Mouse (Mus musculus) frontal cortex, adult (tissue): Measurements from ENCODE around the gene Cdhr3.
A peak's percentile ranks its signal among the peaks of the same experiment; 100 is the strongest.
"Not testable (repeated sequence)": the region's sequence is repeated elsewhere in the genome, so short reads cannot be mapped to it uniquely, and the experiment has no call there.

Experiments
- ATAC-seq: cut with Nextera tagmentation; 2 replicates; pipeline ENCODE4 v1.9.2; 2017; ENCODE audit warnings: mild to moderate bottlenecking, moderate library complexity, mixed read lengths; ENCODE audit not compliant: low TSS enrichment

Cdhr3 gene

DNA sequence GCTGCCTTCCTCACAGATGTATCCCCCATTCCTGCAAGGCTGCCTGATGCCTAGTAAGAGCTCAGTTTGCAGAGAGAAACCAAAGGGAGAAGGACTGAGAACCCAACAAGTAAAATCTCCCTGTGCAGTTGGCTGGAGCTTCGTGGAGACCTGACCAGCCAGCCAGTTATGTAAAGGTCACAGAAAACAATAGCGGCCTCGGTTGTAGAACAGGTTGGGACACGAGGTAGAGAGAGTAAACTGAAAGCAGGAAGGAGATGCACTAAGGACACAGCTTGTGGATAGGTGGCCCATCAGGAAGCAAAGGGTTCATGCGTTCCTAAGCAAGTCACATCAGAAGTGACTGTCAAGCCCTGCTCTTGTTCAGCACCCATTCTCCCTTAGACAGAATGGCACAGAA, 86.8 kb downstream of the Cdhr3 start:
- ATAC-seq = no peak

DNA sequence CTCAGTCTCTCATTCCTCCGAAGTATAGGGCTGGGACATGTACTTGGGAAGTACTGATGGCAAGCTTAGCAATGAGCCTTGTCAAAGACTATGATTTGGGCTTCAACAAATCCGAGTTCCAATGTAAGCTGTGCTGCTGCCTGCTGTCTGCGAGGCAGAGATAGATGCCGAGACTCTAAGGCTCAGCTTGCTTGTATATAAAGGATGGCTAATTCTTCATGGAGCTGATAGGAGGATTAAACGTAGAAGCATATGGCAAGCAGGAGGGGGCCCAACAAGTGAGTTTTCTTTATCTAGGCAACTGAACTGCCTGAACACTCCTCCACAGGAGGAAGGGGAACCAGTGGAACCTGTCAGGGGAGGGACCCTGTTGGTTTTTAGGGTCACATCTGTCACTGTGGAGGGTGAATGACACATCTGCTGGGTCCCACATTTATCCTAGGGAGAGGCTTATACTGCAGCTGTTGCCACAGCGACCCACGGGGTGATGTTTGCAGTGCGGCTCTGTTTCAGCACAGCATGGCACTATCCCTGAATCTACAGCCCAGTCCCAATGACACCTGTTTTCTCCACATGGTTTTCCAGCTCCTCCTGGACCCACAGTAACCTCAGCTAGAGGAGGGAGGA, 89.2 kb downstream of the Cdhr3 start:
- peak; percentile 47 for ATAC-seq

DNA sequence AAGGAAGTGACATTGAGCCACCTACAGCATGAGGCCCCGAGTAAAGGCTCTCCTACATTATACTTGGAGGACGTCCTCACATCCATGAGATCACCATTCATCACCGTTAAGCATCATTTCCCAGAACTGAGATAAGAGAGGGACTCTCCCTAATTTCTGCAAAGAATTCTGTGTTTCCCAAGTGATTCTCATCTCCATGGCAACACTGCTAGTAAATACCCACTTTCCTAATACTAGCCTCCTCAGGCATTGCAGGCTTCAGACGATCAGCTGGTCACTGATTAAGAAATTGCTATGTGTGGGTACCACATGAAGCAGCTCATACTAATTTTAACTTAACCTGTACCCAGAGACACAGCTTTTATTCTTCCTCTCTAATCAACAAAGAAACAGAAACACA, 92.3 kb downstream of the Cdhr3 start:
- ATAC-seq = no peak

DNA sequence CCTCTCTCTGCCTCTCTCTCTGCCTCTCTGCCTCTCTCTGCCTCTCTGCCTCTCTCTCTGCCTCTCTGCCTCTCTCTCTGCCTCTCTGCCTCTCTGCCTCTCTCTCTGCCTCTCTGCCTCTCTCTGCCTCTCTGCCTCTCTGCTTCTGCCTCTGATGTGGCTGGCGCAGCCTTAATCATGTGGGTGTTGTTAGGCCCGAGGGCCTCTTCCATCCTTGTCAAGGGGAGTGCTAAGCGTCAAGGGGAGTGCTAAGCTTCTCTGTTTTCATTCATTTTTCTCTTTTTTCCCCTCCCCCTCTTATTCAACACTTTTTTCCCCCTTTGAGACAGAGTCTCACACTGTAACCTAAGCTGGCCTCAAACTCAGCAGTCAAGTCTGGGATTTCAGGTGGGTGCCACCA, 92.9 kb downstream of the Cdhr3 start:
- ATAC-seq = not testable (repeated sequence)

GRCm38 (mm10) chr12:32998766-32999165, 93.9 kb downstream of the Cdhr3 start:
- ATAC-seq = no peak

DNA sequence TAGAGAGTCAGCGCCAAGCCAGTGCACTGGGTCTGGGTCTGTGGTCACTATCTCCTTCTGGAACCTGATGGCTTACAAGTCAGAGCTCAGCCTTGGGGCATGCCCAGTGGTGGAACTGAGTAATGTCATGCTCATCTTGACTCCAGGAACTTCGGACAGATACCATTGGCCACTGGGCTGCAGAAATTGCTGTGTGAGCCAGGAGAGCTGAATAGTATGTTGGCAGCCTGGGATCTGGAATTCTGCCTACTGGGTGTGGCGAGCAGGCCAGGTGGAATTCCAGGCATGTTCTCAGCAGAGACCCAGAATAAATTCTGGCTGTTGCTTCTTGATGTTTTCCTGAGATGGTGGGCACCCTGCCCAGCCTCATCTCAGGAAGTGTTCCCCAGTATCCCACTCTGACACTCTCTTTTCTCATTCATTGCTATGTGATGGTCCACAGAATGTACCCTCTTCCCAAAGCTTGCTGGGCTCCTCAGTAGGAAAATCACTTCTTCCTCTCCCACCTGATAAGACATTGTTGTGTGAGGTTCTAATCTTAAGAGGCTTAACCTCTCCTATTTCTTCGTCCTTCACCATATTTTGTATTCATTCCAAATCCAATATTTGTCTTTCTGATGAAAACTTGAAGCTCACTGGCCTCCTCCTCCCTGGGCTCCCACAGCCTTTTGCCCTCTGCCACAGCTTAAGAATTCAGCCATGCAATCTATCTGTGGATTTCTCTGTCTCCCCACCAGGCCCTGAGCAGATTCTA, 97.4 kb downstream of the Cdhr3 start:
- peak; percentile 27; the same call in 1 of the 2 replicates for ATAC-seq

DNA sequence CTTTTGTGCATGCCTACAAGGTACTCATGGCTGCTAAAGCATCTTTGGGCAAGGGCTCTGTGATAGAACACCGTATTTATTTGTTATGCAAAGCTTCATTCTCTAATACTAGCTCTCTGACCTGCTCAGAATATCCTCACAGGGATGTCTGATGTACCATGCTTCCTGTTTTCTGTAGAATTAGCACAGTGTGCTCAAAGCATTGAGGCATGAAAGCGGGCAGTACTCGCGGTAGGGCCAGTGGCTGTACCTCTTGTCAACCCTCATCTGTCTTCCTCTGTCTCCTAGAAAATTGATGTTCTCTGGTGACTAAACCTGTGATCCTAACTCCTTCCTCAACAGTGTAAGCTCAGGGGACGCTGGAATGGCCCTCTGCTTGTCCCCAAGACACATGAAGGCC, 98.6 kb downstream of the Cdhr3 start:
- ATAC-seq = no peak

- ATAC-seq = peak; percentile 64
Observed at GRCm38 (mm10) chr12:32989731-32990130, 102.9 kb downstream of the Cdhr3 start.

DNA sequence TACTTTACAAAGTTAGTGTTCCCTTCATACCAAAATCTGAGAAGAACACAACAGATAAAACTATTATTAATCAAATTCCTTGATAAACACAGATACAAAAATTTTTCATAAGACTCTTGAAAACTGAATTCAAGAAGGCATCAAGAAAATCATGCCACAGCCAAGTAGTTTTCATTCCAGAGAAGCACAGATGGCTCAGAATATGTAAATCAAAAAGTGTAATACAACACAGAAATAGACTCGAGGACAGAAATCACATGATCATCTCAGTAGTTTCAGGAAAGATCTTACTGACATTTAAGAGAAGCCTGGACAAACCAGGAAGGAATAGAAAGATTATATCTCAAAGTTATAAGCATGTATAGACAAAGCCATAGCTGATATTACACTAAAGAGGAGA, 106.4 kb downstream of the Cdhr3 start:
- ATAC-seq = peak; percentile 58
